Mouse (Mus musculus): ENCODE measurements around the gene Tdgf1. TPM values are rescaled to one million over a fixed set of nuclear protein-coding genes. Genes with fewer than 3 reads are reported as not detected.

The Tdgf1 gene
- total RNA-seq (2023): not detected

DNA sequence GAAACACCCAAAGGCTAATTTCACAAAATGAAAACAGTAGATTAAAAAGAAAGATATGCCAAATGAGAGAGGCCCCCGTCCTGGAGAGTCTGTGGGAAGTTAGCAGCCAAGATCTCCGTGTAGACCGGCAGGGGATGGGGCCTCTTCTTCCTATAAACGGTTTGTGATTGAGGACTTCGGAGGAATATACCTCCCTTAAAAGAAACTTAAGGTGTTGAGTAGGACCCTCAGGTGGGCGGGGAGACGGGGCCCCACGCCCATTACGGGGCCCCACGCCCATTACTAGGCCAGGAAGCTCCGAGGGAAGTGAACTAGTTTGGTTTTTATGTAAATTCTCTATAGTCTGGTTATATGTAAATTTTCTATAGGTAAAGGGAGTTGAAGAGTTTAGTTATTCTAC lies at the start of gene Tdgf1:
Gene Tdgf1 (minus strand): TSS at position 233 of the 400 bp plus-strand sequence.

DNA sequence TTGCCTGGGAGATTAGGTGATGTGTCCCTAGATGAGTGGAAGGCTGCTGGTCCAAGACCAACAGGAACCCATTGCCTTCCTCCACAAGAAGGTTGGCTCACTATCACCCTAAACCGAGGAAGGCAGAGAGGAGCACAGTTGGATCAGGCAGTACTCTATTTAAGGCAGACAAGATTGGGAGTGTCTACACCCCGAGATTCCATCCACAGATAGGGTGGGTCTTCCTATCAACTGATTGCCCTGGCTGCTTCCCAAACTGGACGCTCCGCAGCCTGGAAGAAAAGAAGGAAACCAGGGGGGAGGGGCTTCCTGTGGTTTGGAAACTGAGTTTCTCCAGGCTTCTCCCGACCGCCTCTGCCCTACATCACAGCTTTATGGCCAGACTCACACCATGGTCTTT lies 44.2 kb upstream of the Tdgf1 start, which contains the start of gene Rtp3:
Gene Rtp3 (minus strand): TSS at position 380 of the 400 bp plus-strand sequence.

DNA sequence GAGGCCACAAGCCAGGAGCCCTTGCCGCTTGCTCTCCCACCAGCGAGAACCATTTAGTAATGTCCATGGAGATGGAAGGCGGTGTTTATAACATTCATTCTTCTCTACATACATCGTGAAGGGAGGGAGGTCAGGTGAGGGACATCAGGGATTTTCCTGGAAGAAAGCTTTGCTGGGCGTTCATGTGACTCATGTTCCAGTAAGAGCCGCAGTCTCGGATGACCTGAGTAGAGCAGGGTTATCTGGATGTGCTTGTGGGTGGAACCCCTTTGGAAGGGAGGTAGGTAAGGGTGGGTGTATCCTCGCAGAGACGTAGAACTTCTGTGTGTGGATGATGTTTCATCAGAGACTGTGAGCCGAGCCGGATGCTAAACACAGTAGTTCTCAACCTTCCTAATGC lies 5.4 kb upstream of the Tdgf1 start, which contains the start of gene Lrrc2:
Gene Lrrc2 (plus strand): TSS at position 149 of the 400 bp plus-strand sequence.

DNA sequence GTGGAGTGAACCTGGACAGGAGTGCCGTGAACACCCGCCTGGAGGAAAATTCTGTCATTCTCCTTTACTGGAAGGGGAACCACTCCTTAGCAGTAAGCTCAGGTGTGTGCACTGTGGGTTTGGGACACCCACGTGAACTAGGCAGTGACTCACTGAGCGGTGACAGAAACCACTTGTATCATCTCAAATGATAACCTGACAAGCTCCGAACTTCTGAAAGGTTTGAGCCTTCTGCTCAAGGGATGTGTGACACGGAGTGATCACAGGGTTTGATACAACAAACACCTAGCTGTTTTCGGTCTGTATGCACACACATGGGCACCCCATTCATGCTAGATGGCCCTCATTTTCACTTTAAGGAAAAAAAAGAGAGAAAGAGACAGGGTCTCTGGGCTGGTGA lies 29.2 kb downstream of the Tdgf1 start, which contains the start of gene Fam240a:
Gene Fam240a (minus strand): TSS at position 76 of the 400 bp plus-strand sequence.

Other genes with a start within 250 kb of the Tdgf1 start
- gene Myl3, start 204.3 kb downstream of the Tdgf1 start, total RNA-seq (2023): under 1 TPM in 1 of 2 experiments, not detected in 1; 0.50 TPM
- 1 to 10 TPM; 1.2 to 1.5 TPM for gene Pth1r, start 199.0 kb downstream of the Tdgf1 start, total RNA-seq (2023)
- not detected for gene Prss42, start 148.0 kb downstream of the Tdgf1 start, total RNA-seq (2023)
- gene Prss44, start 132.2 kb downstream of the Tdgf1 start, total RNA-seq (2023): not detected
- not detected for gene Prss43, start 119.5 kb downstream of the Tdgf1 start, total RNA-seq (2023)
- not detected for gene Prss45, start 111.6 kb downstream of the Tdgf1 start, total RNA-seq (2023)
- not detected for gene Prss46, start 101.7 kb downstream of the Tdgf1 start, total RNA-seq (2023)
- gene Prss50, start 88.2 kb downstream of the Tdgf1 start, total RNA-seq (2023): 1 to 10 TPM; 2.2 to 2.6 TPM
- 1 to 10 TPM in 1 of 2 experiments, under 1 TPM in 1; 0.39 to 1.1 TPM for gene Als2cl, start 66.3 kb downstream of the Tdgf1 start, total RNA-seq (2023)
- gene Tmie, start 66.0 kb downstream of the Tdgf1 start, total RNA-seq (2023): under 1 TPM; 0.13 to 0.57 TPM
- gene Fam240a, start 29.3 kb downstream of the Tdgf1 start, total RNA-seq (2023): not detected
- gene Lrrc2, start 5.4 kb upstream of the Tdgf1 start, total RNA-seq (2023): not detected
- gene Rtp3, start 44.4 kb upstream of the Tdgf1 start, total RNA-seq (2023): not detected
- over 10,000 TPM; 11,591 to 11,669 TPM for gene Ltf, start 73.1 kb upstream of the Tdgf1 start, total RNA-seq (2023)
- gene Ccrl2, start 111.4 kb upstream of the Tdgf1 start, total RNA-seq (2023): 100 to 1,000 TPM in 1 of 2 experiments, 10 to 100 TPM in 1; 86.9 to 116 TPM
- 100 to 1,000 TPM in 1 of 2 experiments, 10 to 100 TPM in 1; 92.2 to 112 TPM for gene Lrrfip2, start 171.4 kb upstream of the Tdgf1 start, total RNA-seq (2023)

Data from neutrophil, adult 83 days (primary cell).